Mouse (Mus musculus) myocyte (in vitro differentiated cells): ENCODE measurements around the gene Hnrnpdl.

Experiments
- MAX ChIP-seq: IDR thresholded peaks from one replicate; pipeline ENCODE4 v1.6.1; 2011; ENCODE audit warnings: low read depth, mild to moderate bottlenecking, control low read depth
- MYOD1 ChIP-seq, 3 experiments: IDR thresholded peaks; one replicate each; pipeline ENCODE4 v1.6.1; 2011; ENCODE audit warnings: control low read depth in 2 of 3, low read depth in 2 of 3, mild to moderate bottlenecking in 2 of 3, moderate library complexity in 1 of 3; ENCODE audit not compliant: insufficient read length in 2 of 3, control insufficient read depth in 1 of 3
- POLR2A ChIP-seq: IDR thresholded peaks from one replicate; pipeline ENCODE4 v1.6.1; 2011; ENCODE audit warnings: low read depth, mild to moderate bottlenecking, control low read depth, moderate library complexity; ENCODE audit not compliant: insufficient read length
- REST ChIP-seq: IDR thresholded peaks from one replicate; pipeline ENCODE4 v1.6.1; 2011; ENCODE audit warnings: mild to moderate bottlenecking, control low read depth, moderate library complexity; ENCODE audit not compliant: insufficient read depth, insufficient read length
- TCF12 ChIP-seq: IDR thresholded peaks from one replicate; pipeline ENCODE4 v1.6.1; 2011; ENCODE audit warnings: mild to moderate bottlenecking, control low read depth; ENCODE audit not compliant: poor library complexity, insufficient read depth, severe bottlenecking
- USF1 ChIP-seq: IDR thresholded peaks from one replicate; pipeline ENCODE4 v1.6.1; 2011; ENCODE audit warnings: low read depth, mild to moderate bottlenecking, control low read depth, moderate library complexity

- no peak for TF ChIP-seq POLR2A
- TF ChIP-seq TCF12, result no peak
- TF ChIP-seq MAX, result no peak
- TF ChIP-seq USF1, result no peak
- no peak for TF ChIP-seq MYOD1 (IDR thresholded peaks at IDR 0.05; ENCODE audit: control insufficient read depth in 1 of 3, insufficient read length in 2 of 3, low read depth in 2 of 3)
- TF ChIP-seq REST, result no peak
These were observed 14.6 kb downstream of the Hnrnpdl start for GRCm38 (mm10) chr5:100024868-100025267.
